Mouse (Mus musculus): ENCODE measurements at regions not wholly inside any gene's neighbourhood (a gene's known extent, or its start where the extent isn't known, plus 50 kb on each side); places are given as distances from the start of the nearest gene placed in this dataset.

- no peak for DNase-seq (ENCODE audit: low read depth, low spot score)
These were observed 104.2 kb downstream of the E030025P04Rik start for GRCm38 (mm10) chr11:109039792-109040518.

DNA sequence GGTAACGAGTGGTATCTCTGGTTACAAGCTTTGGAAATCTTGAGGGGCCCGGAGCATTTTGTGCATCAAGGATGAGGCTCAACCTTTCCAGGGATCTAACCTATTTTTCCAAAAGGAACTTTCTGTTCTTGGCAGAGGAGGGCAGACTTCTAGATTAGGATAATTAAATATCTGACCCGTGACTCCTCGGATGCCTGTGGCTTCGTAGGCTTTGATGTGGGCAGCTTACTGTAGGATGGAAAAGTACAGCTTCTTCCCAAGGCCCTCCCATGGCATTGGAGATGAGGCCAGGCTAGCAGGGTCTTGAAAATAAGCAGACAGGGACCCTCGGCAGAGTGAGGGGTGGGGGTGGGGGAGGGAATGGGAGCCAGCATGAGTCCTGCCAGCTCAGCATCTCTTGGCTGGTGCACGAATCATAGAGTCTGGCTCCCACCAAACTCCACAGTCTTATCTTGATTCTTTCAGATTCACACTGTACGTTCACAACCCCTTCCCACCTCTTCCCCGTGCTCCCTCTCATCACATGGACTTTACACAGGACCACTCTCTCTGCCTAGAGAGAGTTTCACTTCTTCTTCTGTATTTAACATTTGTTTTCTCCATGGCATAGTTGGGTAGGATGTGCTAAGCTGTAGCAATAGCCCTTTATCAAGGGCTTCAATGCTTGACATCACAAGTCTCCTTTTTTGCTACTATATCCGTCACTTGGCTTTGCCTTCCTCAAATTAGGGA is 104.9 kb downstream of the E030025P04Rik start:
- no peak for DNase-seq (ENCODE audit: low read depth, low spot score)

DNA sequence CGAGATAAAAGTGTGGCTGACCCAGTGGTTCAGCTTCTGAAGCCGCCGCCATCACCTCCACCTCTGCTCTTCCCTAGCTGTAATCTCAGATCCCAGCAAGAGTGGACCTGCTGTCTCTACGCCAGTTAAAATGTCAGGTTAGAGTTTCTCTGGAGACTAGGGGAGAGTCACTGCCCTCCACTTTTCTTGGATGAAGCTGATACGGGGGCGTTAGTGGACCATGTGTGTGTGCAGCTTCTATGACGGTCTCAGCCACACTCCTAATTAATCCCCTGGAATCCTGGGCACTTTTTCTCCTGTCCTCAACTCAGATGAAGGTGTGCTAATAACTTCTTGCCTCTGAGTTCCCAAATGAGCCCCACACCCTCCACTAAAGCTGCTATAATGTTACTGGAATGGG is 106.0 kb downstream of the E030025P04Rik start:
- DNase-seq (ENCODE audit: low read depth, low spot score), result no peak

DNA sequence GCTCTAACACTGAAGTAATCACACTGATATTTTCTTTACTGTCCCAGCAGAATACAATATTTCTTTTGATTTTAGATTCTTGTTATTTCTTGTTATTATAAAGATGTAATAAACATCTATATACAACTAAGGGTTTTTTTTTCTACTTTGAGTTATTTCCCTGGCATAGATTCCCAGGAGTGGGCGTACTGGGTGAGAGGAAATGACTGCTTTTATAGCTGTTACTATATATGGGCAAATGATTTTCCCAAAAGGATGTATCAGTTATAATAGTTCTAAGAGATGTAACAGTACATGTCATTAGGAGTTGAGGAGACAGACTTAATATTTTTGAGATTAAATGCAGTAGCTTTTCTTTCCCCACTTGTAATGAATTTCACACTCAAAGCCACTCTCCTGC is 109.6 kb downstream of the E030025P04Rik start:
- no peak for DNase-seq (ENCODE audit: low read depth, low spot score)

GRCm38 (mm10) chr11:109034072-109034471 is 110.1 kb downstream of the E030025P04Rik start:
- no peak for DNase-seq (ENCODE audit: low read depth, low spot score)

DNA sequence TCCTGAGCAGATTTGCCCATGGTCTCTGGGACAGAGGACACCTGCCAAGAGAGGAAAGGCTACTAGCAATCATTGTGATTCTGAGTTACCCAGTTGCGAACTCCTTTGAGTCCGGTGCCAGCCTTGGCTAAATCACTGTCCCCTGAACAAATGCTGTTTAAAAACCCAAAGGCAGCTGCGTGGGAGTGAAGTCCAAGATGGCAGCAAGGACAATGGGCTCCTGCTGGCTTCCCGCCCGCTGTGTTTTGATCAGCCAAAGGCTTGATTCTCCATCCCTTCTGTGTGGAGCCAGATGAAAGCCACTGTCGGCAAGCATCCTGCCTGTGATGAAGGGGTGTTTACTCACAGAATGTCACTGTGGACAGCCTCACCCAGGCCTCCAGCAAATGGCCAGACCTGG is 111.4 kb downstream of the E030025P04Rik start:
- no peak for DNase-seq (ENCODE audit: low read depth, low spot score)

DNA sequence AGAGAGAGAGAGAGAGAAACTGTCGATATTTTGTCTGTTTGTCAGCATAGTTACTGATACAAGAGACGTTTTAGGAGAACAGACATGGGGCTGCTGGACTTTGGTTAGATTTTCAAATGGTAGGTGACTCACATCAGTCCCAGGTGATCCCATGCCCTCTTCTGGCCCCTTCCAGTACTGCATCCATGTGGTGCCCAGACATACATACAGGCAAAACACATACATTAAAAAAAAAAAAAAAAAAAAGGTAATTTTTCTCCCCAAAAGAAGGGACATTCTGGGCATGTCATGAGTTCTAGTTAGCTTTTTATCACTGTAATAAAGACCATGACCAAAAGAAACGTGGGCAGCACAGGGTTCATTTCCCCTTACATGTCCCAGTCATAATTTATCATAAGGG is 110.3 kb downstream of the Axin2 start:
- peak; percentile 80 for DNase-seq (ENCODE audit: low read depth, low spot score)

- peak; percentile 14 for DNase-seq (ENCODE audit: low read depth, low spot score)
These were observed 109.7 kb downstream of the Axin2 start for GRCm38 (mm10) chr11:109029894-109030293.

GRCm38 (mm10) chr11:109014806-109015205 is 94.7 kb downstream of the Axin2 start:
- DNase-seq (ENCODE audit: low read depth, low spot score), result no peak

- DNase-seq (ENCODE audit: low read depth, low spot score), result no peak
These were observed 91.0 kb downstream of the Axin2 start for GRCm38 (mm10) chr11:109011161-109011560.

DNA sequence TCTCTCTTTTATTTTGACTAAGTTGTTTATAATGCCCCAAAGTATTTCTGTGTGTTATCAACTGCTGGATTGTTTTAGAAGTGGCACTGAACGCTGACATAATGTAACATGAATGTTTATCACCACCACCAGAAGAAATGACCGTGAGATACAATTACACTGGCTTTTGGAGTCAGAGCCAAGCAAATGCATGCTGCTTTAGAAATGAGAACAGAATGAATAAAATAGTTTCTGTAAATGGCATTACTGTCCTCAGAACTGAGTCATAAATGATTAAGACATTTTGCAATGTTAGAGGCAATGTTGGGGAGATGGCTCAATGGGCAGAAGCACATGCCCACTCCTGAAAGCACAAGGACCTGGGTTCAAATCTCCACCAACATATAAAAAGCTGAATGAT is 88.7 kb downstream of the Axin2 start:
- DNase-seq (ENCODE audit: low read depth, low spot score), result no peak

GRCm38 (mm10) chr11:109005681-109006080 is 85.5 kb downstream of the Axin2 start:
- DNase-seq (ENCODE audit: low read depth, low spot score), result no peak

Measured in CD4-positive, CD25-positive, alpha-beta regulatory T cell, adult 2 months (primary cell).